Mouse (Mus musculus) intestine, postnatal 0 days (tissue): ENCODE data around the gene Fam183b. TPM values are rescaled to one million over a fixed set of nuclear protein-coding genes. Genes with fewer than 3 reads are reported as not detected.
"Not testable (repeated sequence)": the region's sequence is repeated elsewhere in the genome, so short reads cannot be mapped to it uniquely, and the experiment has no call there.

Source experiments
- ATAC-seq: fragments of 200-750 bp; cut with Nextera tagmentation; 2 replicates; pipeline ENCODE4 v1.8.0; 2017; ENCODE audit warnings: mild to moderate bottlenecking, moderate TSS enrichment, moderate library complexity
- H3K27ac ChIP-seq: fragments of 300-500 bp; sonication (generic); 2 replicates; pipeline ENCODE4 v1.5.1; 2014; ENCODE audit warnings: mild to moderate bottlenecking, low read depth, low read length, moderate library complexity
- H3K27me3 ChIP-seq: fragments of 300-500 bp; sonication (generic); replicated peaks from 2 replicates; pipeline ENCODE4 v1.6.1; 2014; ENCODE audit warnings: low read length, mixed read lengths; ENCODE audit not compliant: control insufficient read depth, insufficient read depth
- H3K36me3 ChIP-seq: fragments of 300-500 bp; sonication (generic); 2 replicates; pipeline ENCODE4 v1.6.1; 2014; ENCODE audit warnings: mild to moderate bottlenecking, moderate library complexity; ENCODE audit not compliant: control insufficient read depth, insufficient read depth
- H3K4me1 ChIP-seq: fragments of 300-500 bp; sonication (generic); replicated peaks from 2 replicates; pipeline ENCODE4 v1.6.1; 2014; ENCODE audit warnings: antibody characterized with exemption, low read length, mixed read lengths; ENCODE audit not compliant: control insufficient read depth, insufficient read depth
- H3K4me2 ChIP-seq: fragments of 300-500 bp; sonication (generic); replicated peaks from 2 replicates; pipeline ENCODE4 v1.6.1; 2014; ENCODE audit warnings: low read depth, mild to moderate bottlenecking, moderate library complexity
- H3K4me3 ChIP-seq: fragments of 300-500 bp; sonication (generic); 2 replicates; pipeline ENCODE4 v1.5.1; 2014; ENCODE audit warnings: low read depth, low read length
- H3K9ac ChIP-seq: fragments of 300-500 bp; sonication (generic); 2 replicates; pipeline ENCODE4 v1.6.1; 2014; ENCODE audit warnings: mild to moderate bottlenecking, low read depth, low read length
- H3K9me3 ChIP-seq: fragments of 300-500 bp; sonication (generic); 2 replicates; pipeline ENCODE4 v1.6.1; 2016; ENCODE audit warnings: mixed run types; ENCODE audit not compliant: control insufficient read depth
- CTCF ChIP-seq: sonication (generic); IDR thresholded peaks from 2 replicates; pipeline ENCODE4 v1.5.1; 2016; ENCODE audit warnings: low read depth, mild to moderate bottlenecking, control low read depth, antibody characterized with exemption, moderate library complexity
- WGBS: fragments of 180-500 bp; shearing (Covaris S2); extraction: QIAGEN DNeasy Blood & Tissue Kit; methylation state at CpG from one replicate; pipeline ENCODE4 v1.1.7; 2014; 5-methylcytosine and 5-hydroxymethylcytosine counted together
- polyA plus RNA-seq: library from polyadenylated mRNA; unstranded; fragments of >200 nt; fragmentation: Nextera tagmentation; extraction: Ambion mirVana; gene quantifications from 2 replicates; pipeline ENCODE4 v1.2.1, GENCODE M21; 2015

Fam183b gene
- polyA plus RNA-seq, 1 experiment from 2014 or later: 4.1 TPM

GRCm38 (mm10) chr11:58787651-58788050 lies 14.1 kb downstream of the Fam183b start:
- WGBS: 88% methylated on average over 10 of the region's 10 CpGs
- H3K4me3 ChIP-seq: no peak overlapping the region
- no peak for ATAC-seq

DNA sequence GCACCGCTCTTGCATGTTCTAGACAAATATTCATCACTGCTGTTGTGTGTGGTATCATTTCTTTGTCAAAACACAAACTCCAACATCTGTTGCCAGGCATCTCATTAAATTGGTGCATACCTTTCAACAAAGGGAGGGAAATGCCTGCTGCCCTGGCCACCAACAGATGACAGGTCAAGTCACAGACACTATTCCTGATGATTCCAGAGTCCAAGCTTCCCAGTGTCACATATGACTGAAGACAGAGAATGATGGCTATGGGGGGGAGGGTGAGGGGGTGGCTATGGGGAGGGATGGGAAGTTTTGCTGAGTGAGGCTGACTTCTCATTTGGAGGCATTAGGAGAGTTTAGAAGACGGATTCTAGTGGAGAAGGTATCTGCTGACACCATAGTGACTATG lies 17.6 kb downstream of the Fam183b start:
- no peak overlapping the region for H3K27ac ChIP-seq
- H3K9me3 ChIP-seq: no peaks in the 10 kb centered on the region
- no peak for ATAC-seq
- TF ChIP-seq CTCF: no peak
- no peak overlapping the region for H3K4me3 ChIP-seq
- no peaks in the 10 kb centered on the region for H3K27me3 ChIP-seq
- H3K9ac ChIP-seq: no peak overlapping the region
- H3K4me1 ChIP-seq: no peaks in the 10 kb centered on the region
- no peaks in the 10 kb centered on the region for H3K36me3 ChIP-seq
- WGBS: 79% methylated on average over 2 of the region's 2 CpGs
- no peak overlapping the region for H3K4me2 ChIP-seq

More at GRCm38 (mm10) chr11:58787651-58788050, 14.1 kb downstream of the Fam183b start:
- H3K9ac ChIP-seq: no peak overlapping the region
- H3K4me2 ChIP-seq: no peak overlapping the region
- H3K4me1 ChIP-seq: no peaks in the 10 kb centered on the region
- no peak for TF ChIP-seq CTCF
- no peaks in the 10 kb centered on the region for H3K9me3 ChIP-seq
- H3K27me3 ChIP-seq: no peaks in the 10 kb centered on the region
- H3K27ac ChIP-seq: no peak overlapping the region
- H3K36me3 ChIP-seq: no peaks in the 10 kb centered on the region

DNA sequence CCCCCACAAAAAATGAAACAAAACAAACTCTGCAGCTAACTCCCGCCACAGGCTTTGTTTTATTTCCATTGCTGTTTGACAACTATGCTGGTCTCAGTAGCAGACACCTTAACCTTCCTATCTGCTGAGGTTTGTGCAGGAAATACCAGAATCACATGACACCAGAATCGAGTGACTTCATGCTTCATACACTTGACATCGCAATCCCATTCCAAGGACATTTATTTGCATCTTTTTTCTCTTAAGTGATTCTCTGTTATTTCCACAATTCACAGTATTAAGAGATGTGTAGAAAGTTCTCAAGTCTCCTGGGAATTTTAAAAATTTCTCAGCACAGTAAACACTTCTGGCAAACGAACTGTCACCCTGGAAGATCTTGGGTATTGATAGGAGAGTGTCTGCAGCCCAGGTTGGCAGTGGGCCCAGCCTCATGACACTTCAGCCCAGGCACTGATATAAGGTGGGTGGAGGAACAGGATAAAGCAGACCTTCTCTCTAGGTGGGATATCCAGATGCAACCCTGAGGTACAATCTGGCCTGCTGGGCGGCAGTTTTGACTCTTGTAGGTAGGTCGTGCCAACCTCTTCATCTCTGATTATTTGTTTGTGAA lies 19.2 kb downstream of the Fam183b start, which contains the start of gene Olfr314:
Gene Olfr314 (plus strand): TSS at position 473 of the 610 bp plus-strand sequence.
- Histone ChIP-seq H3K27ac (no peak within 1 kb of the TSS), H3K4me2 (no peak within 1 kb of the TSS), H3K9ac (no peak within 1 kb of the TSS), H3K36me3 (no peaks in the 10 kb centered on the region), H3K4me1 (no peaks in the 10 kb centered on the region), H3K9me3 (no peaks in the 10 kb centered on the region), H3K4me3 (no peak within 1 kb of the TSS), H3K27me3 (no peaks in the 10 kb centered on the region)
- WGBS: 73% methylated on average over 6 of the region's 6 CpGs
- ATAC-seq: no peak
- TF ChIP-seq CTCF: no peak

GRCm38 (mm10) chr11:58772888-58773287 lies 28.9 kb downstream of the Fam183b start, which contains the start of gene Olfr315:
Gene Olfr315 (plus strand): TSS chr11:58773188.
- ATAC-seq: no peak

DNA sequence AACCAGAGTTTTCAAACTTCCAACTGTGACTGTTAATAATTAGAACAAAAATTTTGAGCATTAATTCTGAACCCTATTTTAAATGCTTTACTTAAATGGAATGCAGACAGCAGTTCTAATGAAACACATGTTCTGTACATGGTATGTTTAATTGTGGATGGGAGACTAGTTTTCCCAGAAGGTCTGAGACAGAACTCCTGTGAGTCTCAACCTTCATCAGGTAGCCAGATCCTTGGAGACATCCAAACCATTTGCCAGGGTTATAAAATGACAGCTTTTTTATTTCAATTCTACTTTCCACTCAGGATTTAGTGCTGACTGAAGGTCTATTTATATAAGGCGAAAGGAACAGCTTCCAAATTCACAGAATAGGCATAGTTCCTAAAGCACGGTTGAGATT lies 49.3 kb downstream of the Fam183b start, which contains the start of gene Olfr316:
Gene Olfr316 (plus strand): TSS at position 301 of the 400 bp plus-strand sequence.
- no peak for ATAC-seq
- H3K27me3 ChIP-seq: no peaks in the 10 kb centered on the region
- TF ChIP-seq CTCF: no peak

More at GRCm38 (mm10) chr11:58772888-58773287, 28.9 kb downstream of the Fam183b start, which contains the start of gene Olfr315:
- Histone ChIP-seq H3K27me3 (no peaks in the 10 kb centered on the region), H3K9me3 (no peaks in the 10 kb centered on the region), H3K4me2 (no peak within 1 kb of the TSS), H3K9ac (no peak within 1 kb of the TSS), H3K36me3 (no peaks in the 10 kb centered on the region), H3K4me3 (no peak within 1 kb of the TSS), H3K4me1 (no peaks in the 10 kb centered on the region), H3K27ac (no peak within 1 kb of the TSS)
- TF ChIP-seq CTCF: no peak

DNA sequence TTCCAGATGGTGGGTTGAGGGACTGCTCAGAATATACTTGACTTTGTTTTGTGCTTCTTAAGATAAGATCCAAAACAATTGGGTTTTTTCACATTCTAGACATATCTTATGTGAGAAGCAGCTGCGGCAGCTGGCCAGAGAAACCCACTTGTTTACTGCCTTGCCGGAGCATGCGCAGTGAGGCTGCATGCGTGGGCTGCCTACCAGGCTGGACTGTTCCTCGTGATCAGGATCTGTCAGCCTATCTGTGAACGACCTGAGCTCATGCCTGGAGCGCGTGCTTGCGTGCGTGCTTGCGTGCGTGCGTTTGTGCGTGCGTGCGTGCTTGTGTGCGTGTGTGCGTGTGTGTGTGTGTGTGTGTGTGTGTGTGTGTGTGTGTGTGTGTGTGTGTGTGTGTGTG lies 50.7 kb downstream of the Fam183b start:
- H3K4me3 ChIP-seq, H3K4me1 ChIP-seq, H3K9me3 ChIP-seq, H3K36me3 ChIP-seq, H3K4me2 ChIP-seq, ATAC-seq, H3K27ac ChIP-seq, H3K27me3 ChIP-seq, H3K9ac ChIP-seq: not testable (repeated sequence)
- 84% methylated on average over 18 of the region's 18 CpGs for WGBS

More for the DNA sequence above, 49.3 kb downstream of the Fam183b start, which contains the start of gene Olfr316:
- 85% methylated on average over 2 of the region's 2 CpGs for WGBS
- H3K4me1 ChIP-seq: no peaks in the 10 kb centered on the region
- H3K9ac ChIP-seq: no peak within 1 kb of the TSS
- H3K4me3 ChIP-seq: no peak within 1 kb of the TSS
- no peaks in the 10 kb centered on the region for H3K9me3 ChIP-seq
- H3K36me3 ChIP-seq: no peaks in the 10 kb centered on the region
- H3K27ac ChIP-seq: no peak within 1 kb of the TSS
- H3K4me2 ChIP-seq: no peak within 1 kb of the TSS

Other genes with a start within 250 kb of the Fam183b start
- gene Olfr328, start 246.3 kb downstream of the Fam183b start, polyA plus RNA-seq: not detected in 2 replicates
- gene Olfr224, start 231.4 kb downstream of the Fam183b start, polyA plus RNA-seq: not detected in 2 replicates
- gene Olfr325, start 224.2 kb downstream of the Fam183b start, polyA plus RNA-seq: not detected in 2 replicates
- not detected in 2 replicates for gene Olfr324, start 206.8 kb downstream of the Fam183b start, polyA plus RNA-seq
- gene 2210407C18Rik, start 185.9 kb downstream of the Fam183b start, polyA plus RNA-seq: 24.5 and 49.3 TPM in 2 replicates
- not detected in 2 replicates for gene Olfr323, start 171.5 kb downstream of the Fam183b start, polyA plus RNA-seq
- not detected in 2 replicates for gene Trim58, start 161.5 kb downstream of the Fam183b start, polyA plus RNA-seq
- gene Olfr322, start 143.2 kb downstream of the Fam183b start, polyA plus RNA-seq: not detected in 2 replicates
- gene Olfr320, start 120.9 kb downstream of the Fam183b start, polyA plus RNA-seq: not detected in 2 replicates
- not detected in 2 replicates for gene Olfr319, start 102.8 kb downstream of the Fam183b start, polyA plus RNA-seq
- not detected in 2 replicates for gene Olfr318, start 77.9 kb downstream of the Fam183b start, polyA plus RNA-seq
- gene Olfr317, start 62.7 kb downstream of the Fam183b start, polyA plus RNA-seq: not detected in 2 replicates
- gene Olfr316, start 49.2 kb downstream of the Fam183b start, polyA plus RNA-seq: not detected in 2 replicates
- not detected in 2 replicates for gene Olfr315, start 28.8 kb downstream of the Fam183b start, polyA plus RNA-seq
- not detected in 2 replicates for gene Olfr314, start 19.0 kb downstream of the Fam183b start, polyA plus RNA-seq
- not detected in 2 replicates for gene Olfr313, start 13.0 kb upstream of the Fam183b start, polyA plus RNA-seq
- not detected in 2 replicates for gene Olfr312, start 27.3 kb upstream of the Fam183b start, polyA plus RNA-seq
- not detected in 2 replicates for gene Olfr311, start 37.3 kb upstream of the Fam183b start, polyA plus RNA-seq
- 1.6 and 1.9 TPM in 2 replicates for gene Gm12258, start 45.2 kb upstream of the Fam183b start, polyA plus RNA-seq
- 1.9 and 2.1 TPM in 2 replicates for gene 2810021J22Rik, start 65.3 kb upstream of the Fam183b start, polyA plus RNA-seq
- gene Zfp39, start 102.3 kb upstream of the Fam183b start, polyA plus RNA-seq: 1.5 and 1.6 TPM in 2 replicates
- gene Btnl10, start 115.9 kb upstream of the Fam183b start, polyA plus RNA-seq: not detected in 2 replicates
- 113 and 117 TPM in 2 replicates for gene Rnf187, start 137.0 kb upstream of the Fam183b start, polyA plus RNA-seq
- 6.9 and 7.8 TPM in 2 replicates for gene Hist3h2ba, start 147.0 kb upstream of the Fam183b start, polyA plus RNA-seq
- 15.8 and 16.7 TPM in 2 replicates for gene Hist3h2a, start 152.7 kb upstream of the Fam183b start, polyA plus RNA-seq
- 0.08 and 0.12 TPM in 2 replicates for gene Trim17, start 152.7 kb upstream of the Fam183b start, polyA plus RNA-seq
- 8.9 and 9.7 TPM in 2 replicates for gene Trim11, start 176.1 kb upstream of the Fam183b start, polyA plus RNA-seq